Mouse (Mus musculus) bone marrow macrophage, adult 2 months (primary cell): ENCODE results near the gene Mettl14.

ENCODE experiments used
- CTCF ChIP-seq: IDR thresholded peaks from 2 replicates; pipeline ENCODE4 v1.5.1; 2012; ENCODE audit warnings: low read depth, mild to moderate bottlenecking, low read length, moderate library complexity
- POLR2A ChIP-seq: IDR thresholded peaks from 2 replicates; pipeline ENCODE4 v1.6.1; 2012; ENCODE audit warnings: mild to moderate bottlenecking, low read depth, low read length, borderline replicate concordance

GRCm38 (mm10) chr3:123353183-123353582 lies 32.7 kb downstream of the Mettl14 start:
- no peak for TF ChIP-seq CTCF
- TF ChIP-seq POLR2A, result no peak
